Mouse (Mus musculus) heart, adult 2 months (tissue): ENCODE data around the gene Ddx47.

Experiments
- CTCF ChIP-seq: fragments of 200-600 bp; IDR thresholded peaks from 2 replicates; pipeline ENCODE4 v1.8.1; 2022; ENCODE audit warnings: antibody characterized with exemption, mild to moderate bottlenecking, moderate library complexity
- EP300 ChIP-seq: fragments of 200-500 bp; IDR thresholded peaks from 2 replicates; pipeline ENCODE4 v1.6.1; 2011; ENCODE audit warnings: low read depth, low read length, control low read depth; ENCODE audit not compliant: insufficient read depth
- POLR2A ChIP-seq: fragments of 200-500 bp; IDR thresholded peaks from 2 replicates; pipeline ENCODE4 v1.6.1; 2011; ENCODE audit warnings: mild to moderate bottlenecking, low read depth, low read length, control low read depth; ENCODE audit not compliant: insufficient read depth

DNA sequence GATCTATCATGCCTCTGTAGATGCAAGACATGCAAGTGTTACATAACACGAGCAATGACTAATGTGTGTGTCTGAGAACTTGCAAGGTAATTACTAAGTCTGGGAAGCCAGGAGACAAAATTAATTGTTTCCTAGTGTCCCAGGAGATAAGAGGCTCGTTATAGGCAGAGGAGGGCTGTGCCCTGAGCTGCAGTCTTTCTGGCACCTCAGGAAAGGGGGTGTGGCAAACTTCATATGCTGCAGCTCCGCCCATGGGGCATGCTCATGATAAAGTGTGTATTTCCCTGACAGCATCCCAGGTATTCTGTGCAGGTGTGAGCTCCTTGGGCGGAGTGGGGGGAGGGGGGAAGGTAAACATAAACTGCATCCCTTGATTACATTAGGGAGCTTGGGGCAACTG lies 39.3 kb upstream of the Ddx47 start:
- TF ChIP-seq CTCF (no peak), POLR2A (no peak), EP300 (no peak)
